Mouse (Mus musculus) kidney, postnatal 0 days (tissue): ENCODE measurements at regions not wholly inside any gene's neighbourhood (a gene's known extent, or its start where the extent isn't known, plus 50 kb on each side); places are given as distances from the start of the nearest gene placed in this dataset.

Experiments used
- ATAC-seq: fragments of 200-750 bp; cut with Nextera tagmentation; replicated peaks from 2 replicates; pipeline ENCODE4 v1.8.0; 2017; ENCODE audit warnings: low read depth, moderate number of reproducible peaks, moderate TSS enrichment, moderate library complexity; ENCODE audit not compliant: low FRiP score
- DNase-seq: peaks from one replicate; pipeline ENCODE4 v3.0.0-alpha.2; 2016; ENCODE audit warnings: low spot score
- H3K27ac ChIP-seq: fragments of 300-500 bp; sonication (generic); 2 replicates; pipeline ENCODE4 v1.5.1; 2014; ENCODE audit warnings: mild to moderate bottlenecking
- H3K27me3 ChIP-seq: fragments of 300-500 bp; sonication (generic); 2 replicates; pipeline ENCODE4 v1.6.1; 2014; ENCODE audit warnings: low read length, mixed read lengths; ENCODE audit not compliant: insufficient read depth
- H3K36me3 ChIP-seq: fragments of 300-500 bp; sonication (generic); 2 replicates; pipeline ENCODE4 v1.6.1; 2014; ENCODE audit warnings: low read length, mixed read lengths; ENCODE audit not compliant: insufficient read depth
- H3K4me1 ChIP-seq: fragments of 300-500 bp; sonication (generic); replicated peaks from 2 replicates; pipeline ENCODE4 v1.6.1; 2014; ENCODE audit warnings: antibody characterized with exemption, low read length, mixed read lengths; ENCODE audit not compliant: insufficient read depth
- H3K4me2 ChIP-seq: fragments of 300-500 bp; sonication (generic); 2 replicates; pipeline ENCODE4 v1.6.1; 2014; ENCODE audit warnings: mild to moderate bottlenecking, low read length, moderate library complexity, mixed read lengths
- H3K4me3 ChIP-seq: fragments of 300-500 bp; sonication (generic); replicated peaks from 2 replicates; pipeline ENCODE4 v1.5.1; 2014; ENCODE audit warnings: low read depth, low read length
- H3K9ac ChIP-seq: fragments of 300-500 bp; sonication (generic); 2 replicates; pipeline ENCODE4 v1.6.1; 2014; ENCODE audit warnings: low read depth, low read length
- H3K9me3 ChIP-seq: fragments of 300-500 bp; sonication (generic); replicated peaks from 2 replicates; pipeline ENCODE4 v1.6.1; 2016; ENCODE audit warnings: low read length, inconsistent platforms, mixed read lengths
- CTCF ChIP-seq: IDR thresholded peaks from 2 replicates; pipeline ENCODE4 v1.5.1; 2016; ENCODE audit warnings: antibody characterized with exemption, low read depth, mild to moderate bottlenecking, moderate library complexity
- WGBS: fragments of 180-500 bp; shearing (Covaris S2); extraction: QIAGEN DNeasy Blood & Tissue Kit; methylation state at CpG from one replicate; pipeline ENCODE4 v1.1.7; 2014; 5-methylcytosine and 5-hydroxymethylcytosine counted together

- DNase-seq (no peak), ATAC-seq (no peak)
- Histone ChIP-seq H3K9ac (no peak overlapping the region), H3K27ac (no peak overlapping the region), H3K27me3 (0 out of 2 replicates have a peak, but pooled peaks cover 3% of the 10 kb centered on the region), H3K9me3 (no peaks in the 10 kb centered on the region), H3K36me3 (no peaks in the 10 kb centered on the region), H3K4me3 (no peak overlapping the region), H3K4me2 (no peak overlapping the region), H3K4me1 (no peaks in the 10 kb centered on the region)
- WGBS, result 30% methylated on average over 8 of the region's 8 CpGs
- TF ChIP-seq CTCF, result no peak
These were observed 171.4 kb downstream of the Irx2 start for GRCm38 (mm10) chr13:72800021-72800420.

GRCm38 (mm10) chr13:72800546-72800945, 171.9 kb downstream of the Irx2 start:
- no peak for DNase-seq
- Histone ChIP-seq H3K36me3 (no peaks in the 10 kb centered on the region), H3K9me3 (no peaks in the 10 kb centered on the region), H3K4me1 (no peaks in the 10 kb centered on the region), H3K4me3 (no peak overlapping the region), H3K27me3 (0 out of 2 replicates have a peak, but pooled peaks cover 3% of the 10 kb centered on the region), H3K9ac (no peak overlapping the region), H3K27ac (no peak overlapping the region), H3K4me2 (no peak overlapping the region)
- WGBS, result 53% methylated on average over 3 of the region's 3 CpGs
- ATAC-seq, result no peak
- TF ChIP-seq CTCF, result no peak

- Histone ChIP-seq H3K4me3 (no peak overlapping the region), H3K27ac (no peak overlapping the region), H3K4me2 (no peak overlapping the region), H3K27me3 (0 out of 2 replicates have a peak, but pooled peaks cover 3% of the 10 kb centered on the region), H3K9me3 (no peaks in the 10 kb centered on the region), H3K36me3 (no peaks in the 10 kb centered on the region), H3K9ac (no peak overlapping the region), H3K4me1 (no peaks in the 10 kb centered on the region)
- TF ChIP-seq CTCF, result no peak
- WGBS, result 48% methylated on average over 11 of the region's 11 CpGs
- DNase-seq, result no peak
- no peak for ATAC-seq
These were observed 174.8 kb downstream of the Irx2 start for GRCm38 (mm10) chr13:72803374-72803773.

- Histone ChIP-seq H3K9ac (no peak overlapping the region), H3K27me3 (no peaks in the 10 kb centered on the region), H3K4me3 (no peak overlapping the region), H3K36me3 (no peaks in the 10 kb centered on the region), H3K27ac (no peak overlapping the region), H3K4me1 (no peaks in the 10 kb centered on the region), H3K9me3 (no peaks in the 10 kb centered on the region), H3K4me2 (no peak overlapping the region)
- DNase-seq, result no peak
- 95% methylated on average over 3 of the region's 3 CpGs for WGBS
- no peak for TF ChIP-seq CTCF
- no peak for ATAC-seq
These were observed 180.6 kb downstream of the Irx2 start for GRCm38 (mm10) chr13:72809226-72809625.

GRCm38 (mm10) chr13:72810626-72811025, 182.0 kb downstream of the Irx2 start:
- H3K27me3 ChIP-seq, result 0 out of 2 replicates have a peak, but pooled peaks cover 5% of the 10 kb centered on the region
- H3K27ac ChIP-seq, result no peak overlapping the region
- H3K4me1 ChIP-seq, result no peaks in the 10 kb centered on the region
- no peak for TF ChIP-seq CTCF
- H3K9ac ChIP-seq, result no peak overlapping the region
- no peak overlapping the region for H3K4me3 ChIP-seq
- WGBS, result 65% methylated on average over 1 of the region's 1 CpGs
- DNase-seq (no peak), ATAC-seq (no peak)
- no peak overlapping the region for H3K4me2 ChIP-seq
- H3K9me3 ChIP-seq, result no peaks in the 10 kb centered on the region
- H3K36me3 ChIP-seq, result no peaks in the 10 kb centered on the region

- Histone ChIP-seq H3K4me3 (no peak overlapping the region), H3K27ac (no peak overlapping the region), H3K9me3 (no peaks in the 10 kb centered on the region), H3K9ac (no peak overlapping the region), H3K4me2 (no peak overlapping the region), H3K4me1 (no peaks in the 10 kb centered on the region), H3K36me3 (no peaks in the 10 kb centered on the region), H3K27me3 (peaks cover 11% of the 10 kb centered on the region)
- TF ChIP-seq CTCF, result no peak
- no peak for ATAC-seq
- WGBS, result 63% methylated on average over 7 of the region's 7 CpGs
- no peak for DNase-seq
These were observed 186.0 kb downstream of the Irx2 start for GRCm38 (mm10) chr13:72814616-72815015.
